Mouse (Mus musculus) embryo, embryonic 11 days (tissue): ENCODE results near the gene Ppp1ca.

Experiments
- DNase-seq: peaks from one replicate; pipeline ENCODE4 v3.0.0-alpha.2; 2015

Gene Ppp1ca

GRCm38 (mm10) chr19:4187303-4187702 is 4.6 kb upstream of the Ppp1ca start:
- no peak for DNase-seq

- no peak for DNase-seq
Observed at GRCm38 (mm10) chr19:4189051-4189620, 2.7 kb upstream of the Ppp1ca start.

GRCm38 (mm10) chr19:4190831-4191334 is 982 bp upstream of the Ppp1ca start, which contains the start of gene Tbc1d10c:
Gene Tbc1d10c, minus strand, starts transcription at chr19:4191284.
- no peak for DNase-seq

- peak; percentile 51 for DNase-seq
Observed at GRCm38 (mm10) chr19:4192251-4192985, 553 bp downstream of the Ppp1ca start.

- DNase-seq: no peak
Observed at GRCm38 (mm10) chr19:4193129-4193528, 1.3 kb downstream of the Ppp1ca start.

GRCm38 (mm10) chr19:4194021-4194724 is 2.3 kb downstream of the Ppp1ca start:
- DNase-seq: no peak

- no peak for DNase-seq
Observed at GRCm38 (mm10) chr19:4194776-4195650, 3.1 kb downstream of the Ppp1ca start.

- no peak for DNase-seq
Observed at GRCm38 (mm10) chr19:4196048-4196447, 4.2 kb downstream of the Ppp1ca start.

- no peak for DNase-seq
Observed at GRCm38 (mm10) chr19:4196548-4196947, 4.7 kb downstream of the Ppp1ca start.

GRCm38 (mm10) chr19:4197180-4197579 is 5.3 kb downstream of the Ppp1ca start:
- no peak for DNase-seq

GRCm38 (mm10) chr19:4201291-4201909 is 9.5 kb downstream of the Ppp1ca start, which contains the start of gene Rad9a:
Gene Rad9a, minus strand, starts transcription at chr19:4201662.
- peak; percentile 100 for DNase-seq

- DNase-seq: no peak
Observed at GRCm38 (mm10) chr19:4202149-4202548, 10.3 kb downstream of the Ppp1ca start.

- no peak for DNase-seq
Observed at GRCm38 (mm10) chr19:4203148-4203547, 11.3 kb downstream of the Ppp1ca start.

GRCm38 (mm10) chr19:4203604-4204326 is 11.9 kb downstream of the Ppp1ca start:
- DNase-seq: no peak

- DNase-seq: no peak
Observed at GRCm38 (mm10) chr19:4204889-4205288, 13.0 kb downstream of the Ppp1ca start.

- DNase-seq: peak; percentile 85
Observed at GRCm38 (mm10) chr19:4206971-4207370, 15.1 kb downstream of the Ppp1ca start.

GRCm38 (mm10) chr19:4208563-4208962 is 16.7 kb downstream of the Ppp1ca start:
- DNase-seq: no peak

- no peak for DNase-seq
Observed at GRCm38 (mm10) chr19:4211891-4212588, 20.2 kb downstream of the Ppp1ca start.

- no peak for DNase-seq
Observed at GRCm38 (mm10) chr19:4213524-4213974, 21.7 kb downstream of the Ppp1ca start.

- peak; percentile 74 for DNase-seq
Observed at GRCm38 (mm10) chr19:4214071-4214770, 22.4 kb downstream of the Ppp1ca start, which contains the start of the genes Clcf1 and AC109138.7. Gene Clcf1, plus strand, starts transcription at chr19:4214238. Gene AC109138.7, plus strand, starts transcription at chr19:4214357.
